Mouse (Mus musculus) urinary bladder, postnatal 25 days (tissue): ENCODE results near the gene Pik3ca.
A peak's percentile ranks its signal among the peaks of the same experiment; 100 is the strongest.

Experiments
- DNase-seq: peaks from one replicate; pipeline ENCODE4 v3.0.0; 2022; ENCODE audit warnings: low spot score

The Pik3ca gene

DNA sequence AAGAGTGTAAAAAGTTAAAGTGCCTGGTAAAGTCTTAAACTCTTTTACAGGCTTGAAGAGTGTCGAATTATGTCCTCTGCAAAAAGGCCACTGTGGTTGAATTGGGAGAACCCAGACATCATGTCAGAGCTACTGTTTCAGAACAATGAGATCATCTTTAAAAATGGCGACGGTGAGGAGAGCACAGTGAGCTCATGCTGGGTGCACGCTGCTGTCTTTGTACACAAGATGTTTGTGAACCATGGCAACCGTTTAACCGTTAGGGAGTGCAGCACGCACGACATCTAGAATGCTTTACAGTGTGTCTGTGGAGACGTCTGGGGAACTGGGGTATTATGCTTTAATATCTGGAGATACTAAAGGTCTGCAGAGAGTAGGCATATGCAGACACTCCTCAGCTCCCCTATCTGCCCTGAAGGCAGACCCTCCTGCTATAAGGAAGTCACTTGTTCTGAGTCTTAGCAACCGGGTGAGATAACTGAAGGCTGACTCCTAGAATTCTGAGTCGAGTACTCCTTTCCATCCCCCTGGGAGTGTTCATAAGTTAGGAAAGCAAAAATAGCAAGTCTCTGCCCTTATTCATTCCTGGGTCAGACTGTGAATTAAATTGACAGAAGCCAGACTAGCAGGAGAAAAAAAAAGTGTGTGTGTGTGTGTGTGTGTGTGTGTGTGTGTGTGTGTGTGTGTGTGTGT, 57.0 kb downstream of the Pik3ca start:
- DNase-seq: no peak

DNA sequence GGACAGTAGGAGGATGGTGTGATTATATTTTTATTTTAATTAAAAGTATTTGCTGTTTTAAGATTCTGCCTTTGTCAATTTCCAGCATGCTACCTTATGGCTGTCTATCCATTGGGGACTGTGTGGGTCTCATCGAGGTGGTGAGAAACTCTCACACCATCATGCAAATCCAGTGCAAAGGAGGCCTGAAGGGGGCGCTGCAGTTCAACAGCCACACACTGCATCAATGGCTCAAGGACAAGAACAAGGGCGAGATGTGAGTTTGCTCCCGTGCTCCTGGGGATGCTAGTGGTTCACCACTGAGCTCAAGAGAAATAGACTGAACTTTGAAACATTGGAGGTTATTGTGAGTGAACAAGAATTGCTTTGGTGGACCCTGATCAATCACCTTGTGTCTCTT, 62.3 kb downstream of the Pik3ca start:
- peak; percentile 7 for DNase-seq

DNA sequence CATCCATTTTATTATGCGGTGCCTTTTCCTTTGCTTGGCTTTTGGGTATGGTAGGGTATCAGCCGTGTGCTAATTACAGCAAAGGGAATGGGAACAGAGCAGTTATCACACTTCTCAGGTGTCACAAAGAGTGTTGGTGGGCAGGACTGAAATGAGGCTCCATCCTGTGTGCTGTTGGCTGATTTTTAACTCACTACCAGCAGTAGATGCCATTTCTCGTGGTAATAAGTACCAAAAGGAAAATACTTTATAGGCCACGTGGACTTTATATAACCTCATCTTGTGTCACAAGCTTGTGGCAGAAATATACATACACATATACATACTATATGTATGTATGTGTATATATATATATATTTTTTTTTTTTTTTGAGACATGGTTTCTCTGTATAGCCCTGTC, 69.8 kb downstream of the Pik3ca start:
- no peak for DNase-seq

GRCm38 (mm10) chr3:32468411-32468810, 70.9 kb downstream of the Pik3ca start:
- no peak for DNase-seq

- DNase-seq: no peak
Observed at GRCm38 (mm10) chr3:32470449-32470848, 73.0 kb downstream of the Pik3ca start.

DNA sequence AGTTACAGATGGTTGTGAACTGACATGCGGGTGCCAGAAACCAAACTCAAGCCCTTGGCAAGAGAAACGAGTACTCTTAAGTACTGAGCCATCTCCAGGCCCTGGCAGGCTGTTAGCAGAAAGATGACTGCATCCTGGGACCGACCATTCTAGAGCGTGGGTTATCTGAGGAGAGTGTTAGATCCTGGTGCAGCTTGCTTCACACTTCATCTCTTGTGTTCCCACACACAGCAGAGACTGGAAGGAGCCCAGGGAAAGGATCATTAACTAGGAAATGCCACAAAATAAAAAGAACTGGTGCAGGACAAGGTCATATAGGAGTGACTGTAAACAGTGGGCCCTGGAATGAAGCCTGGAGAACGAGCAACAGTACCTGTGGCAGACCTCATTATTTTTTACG, 73.6 kb downstream of the Pik3ca start:
- no peak for DNase-seq

DNA sequence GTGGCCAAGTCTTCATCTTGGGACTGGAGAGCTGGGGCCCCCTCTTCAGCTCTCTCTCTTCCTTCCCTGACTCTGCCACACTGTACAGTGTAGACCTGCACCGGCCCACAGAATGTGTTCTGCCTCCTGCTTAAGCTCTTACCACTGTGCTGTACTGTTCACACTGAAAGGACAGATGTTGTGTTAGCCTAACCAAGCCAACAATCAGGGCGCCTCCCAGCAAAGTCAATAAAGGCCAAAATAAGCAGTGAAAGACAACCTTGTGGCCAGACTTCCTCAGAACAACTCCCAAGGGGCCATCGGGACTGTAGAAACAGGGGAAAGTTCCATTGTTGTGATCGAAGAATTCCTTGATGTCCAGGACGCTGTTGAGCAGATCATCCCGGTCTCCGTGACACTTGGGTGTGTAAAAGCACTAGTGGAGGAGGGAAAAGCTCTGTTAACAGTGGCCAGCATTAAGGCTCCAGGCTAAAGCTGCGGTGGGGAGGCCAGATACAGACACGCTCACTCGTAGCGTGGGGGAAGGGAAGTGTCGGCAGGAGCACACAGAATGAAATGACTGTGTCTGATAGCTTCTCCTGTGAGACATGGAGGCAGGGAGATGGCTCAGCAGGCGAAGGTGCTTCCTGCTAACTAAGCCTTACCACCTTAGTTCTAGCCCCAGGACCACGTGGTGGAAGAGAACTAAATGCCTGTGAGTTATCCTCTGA, 74.9 kb downstream of the Pik3ca start:
- DNase-seq: no peak

- DNase-seq: no peak
Observed at GRCm38 (mm10) chr3:32473184-32473583, 75.7 kb downstream of the Pik3ca start.

GRCm38 (mm10) chr3:32479961-32480360, 82.5 kb downstream of the Pik3ca start:
- DNase-seq: no peak

GRCm38 (mm10) chr3:32483035-32483434, 85.6 kb downstream of the Pik3ca start:
- no peak for DNase-seq

DNA sequence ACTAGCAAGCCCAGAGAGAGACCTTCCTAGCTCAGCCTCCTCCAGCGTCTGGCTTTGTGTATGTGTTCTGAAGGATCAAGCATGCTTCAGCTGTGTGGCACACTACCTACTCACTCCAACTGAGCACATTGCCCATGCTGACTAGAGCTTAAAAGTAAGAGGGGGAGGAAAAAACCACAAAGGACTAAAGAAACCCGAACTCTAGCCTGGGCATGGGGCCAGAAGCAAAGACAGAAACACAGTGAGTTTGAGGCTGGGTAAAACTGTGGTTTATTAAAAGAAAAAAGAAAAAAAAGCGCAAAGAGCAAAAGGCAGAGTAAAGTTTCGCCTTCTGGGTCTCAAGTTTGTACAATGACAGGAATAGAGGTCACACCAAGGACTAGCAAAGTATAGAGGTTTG, 89.1 kb downstream of the Pik3ca start:
- no peak for DNase-seq

DNA sequence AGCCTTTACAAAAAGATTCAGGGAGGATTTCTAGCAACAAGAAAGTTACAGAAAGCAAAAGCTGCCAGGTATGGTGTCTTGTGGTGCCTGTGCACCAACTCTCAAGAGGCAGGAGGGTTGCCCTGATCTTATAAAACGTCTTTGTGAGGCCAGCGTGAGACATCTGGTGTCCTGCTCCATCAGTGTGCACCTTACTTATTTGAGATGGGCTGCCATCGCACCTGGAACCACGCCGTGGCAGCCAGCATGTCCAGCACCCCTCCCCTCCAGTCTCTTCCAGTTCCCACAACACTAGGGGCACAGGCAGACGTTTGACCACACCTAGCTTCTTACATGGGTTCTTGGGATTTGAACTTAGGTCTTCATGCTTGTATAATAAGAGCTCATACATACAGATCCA, 90.7 kb downstream of the Pik3ca start:
- no peak for DNase-seq

DNA sequence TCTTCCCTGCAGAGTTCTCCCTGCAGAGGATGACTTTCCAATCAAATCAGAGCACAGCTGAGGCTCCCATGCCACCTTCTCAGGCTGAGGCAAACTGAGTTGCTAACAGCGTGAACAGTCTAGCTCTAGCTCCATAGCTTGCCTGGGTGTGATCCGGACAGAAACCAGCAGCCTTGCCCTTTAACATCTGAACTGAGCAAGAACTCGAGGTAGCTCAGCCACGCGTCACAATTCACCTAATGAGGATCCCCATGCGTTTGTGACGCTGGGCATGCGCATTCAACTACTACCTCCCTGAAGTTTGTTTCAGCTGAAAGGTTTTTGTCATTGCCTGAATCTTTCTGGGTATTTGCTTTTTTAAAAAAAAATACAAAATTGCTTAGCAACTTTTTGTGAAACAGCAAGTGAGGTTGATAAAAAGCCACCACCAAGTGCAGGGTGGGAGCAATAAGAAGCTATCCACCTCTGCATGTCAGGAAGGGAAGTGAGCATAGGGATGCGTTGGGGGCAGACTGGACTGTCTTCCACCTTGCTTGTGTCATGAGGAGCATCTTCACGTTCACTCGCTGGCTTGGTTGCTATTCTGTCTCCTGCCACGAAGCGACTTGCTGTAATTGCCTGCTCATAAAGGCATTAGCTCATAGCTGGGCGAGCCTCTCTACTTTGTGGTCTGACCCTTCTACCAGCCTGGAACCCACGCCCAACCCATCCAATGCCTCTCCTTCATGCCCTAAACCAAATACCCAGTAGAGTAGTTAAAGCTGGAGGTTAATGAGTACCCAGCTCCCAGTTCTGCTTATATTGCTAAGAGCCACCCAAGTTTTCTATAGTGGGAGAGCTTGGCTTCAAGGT, 92.8 kb downstream of the Pik3ca start:
- no peak for DNase-seq

- no peak for DNase-seq
Observed at GRCm38 (mm10) chr3:32490928-32491315, 93.5 kb downstream of the Pik3ca start.

DNA sequence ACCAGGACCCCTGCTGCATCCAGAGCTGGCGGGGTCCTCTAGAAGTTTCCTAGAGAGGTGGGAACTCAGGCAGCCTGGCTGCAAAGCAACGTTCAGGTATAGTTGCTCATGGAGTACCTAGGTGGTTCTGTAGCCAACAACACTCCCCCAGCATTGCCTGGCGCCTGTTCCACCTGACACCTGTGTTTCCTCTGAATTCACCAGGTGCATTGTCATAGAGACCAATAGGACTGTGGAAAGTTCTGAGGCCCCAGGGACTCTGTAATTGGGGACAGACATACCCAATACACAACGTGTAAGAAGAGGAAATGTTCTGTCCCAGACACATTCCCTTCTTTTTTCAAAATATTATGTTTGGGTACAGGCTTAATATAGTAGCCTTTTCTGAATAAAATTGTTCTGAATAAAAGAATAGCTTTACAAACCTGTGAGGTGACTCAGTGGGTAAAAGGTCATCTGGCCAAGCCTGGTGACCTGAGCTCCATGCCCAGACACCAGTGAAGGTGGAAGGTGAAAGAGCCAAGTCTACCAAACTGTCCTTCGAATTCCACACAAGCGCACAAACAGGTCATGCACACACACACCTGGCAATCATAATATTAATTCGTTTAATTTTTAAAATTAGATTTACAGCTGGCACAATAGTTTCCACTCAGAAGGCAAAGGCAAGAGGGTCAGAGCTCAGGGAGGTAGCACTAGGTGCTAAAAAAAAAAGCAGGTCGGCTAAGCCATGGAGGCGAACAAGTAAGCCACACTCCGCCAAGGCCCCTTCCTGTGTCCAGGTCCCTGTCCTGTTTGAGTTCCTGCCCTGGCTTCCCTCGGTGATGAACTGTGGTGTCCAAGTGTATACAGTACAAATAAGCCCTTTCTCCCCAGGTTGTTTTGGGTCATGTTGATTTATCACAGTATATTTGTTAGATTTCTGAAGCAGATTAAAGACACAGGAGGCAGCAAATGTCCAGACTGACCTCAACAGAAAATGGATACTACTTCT, 94.9 kb downstream of the Pik3ca start, which contains the start of gene Kcnmb3:
Gene Kcnmb3, minus strand, starts transcription at position 135 of the 994 bp plus-strand sequence.
- no peak for DNase-seq

GRCm38 (mm10) chr3:32494387-32495087, 97.1 kb downstream of the Pik3ca start:
- DNase-seq: no peak

GRCm38 (mm10) chr3:32495088-32495770, 97.8 kb downstream of the Pik3ca start:
- no peak for DNase-seq

DNA sequence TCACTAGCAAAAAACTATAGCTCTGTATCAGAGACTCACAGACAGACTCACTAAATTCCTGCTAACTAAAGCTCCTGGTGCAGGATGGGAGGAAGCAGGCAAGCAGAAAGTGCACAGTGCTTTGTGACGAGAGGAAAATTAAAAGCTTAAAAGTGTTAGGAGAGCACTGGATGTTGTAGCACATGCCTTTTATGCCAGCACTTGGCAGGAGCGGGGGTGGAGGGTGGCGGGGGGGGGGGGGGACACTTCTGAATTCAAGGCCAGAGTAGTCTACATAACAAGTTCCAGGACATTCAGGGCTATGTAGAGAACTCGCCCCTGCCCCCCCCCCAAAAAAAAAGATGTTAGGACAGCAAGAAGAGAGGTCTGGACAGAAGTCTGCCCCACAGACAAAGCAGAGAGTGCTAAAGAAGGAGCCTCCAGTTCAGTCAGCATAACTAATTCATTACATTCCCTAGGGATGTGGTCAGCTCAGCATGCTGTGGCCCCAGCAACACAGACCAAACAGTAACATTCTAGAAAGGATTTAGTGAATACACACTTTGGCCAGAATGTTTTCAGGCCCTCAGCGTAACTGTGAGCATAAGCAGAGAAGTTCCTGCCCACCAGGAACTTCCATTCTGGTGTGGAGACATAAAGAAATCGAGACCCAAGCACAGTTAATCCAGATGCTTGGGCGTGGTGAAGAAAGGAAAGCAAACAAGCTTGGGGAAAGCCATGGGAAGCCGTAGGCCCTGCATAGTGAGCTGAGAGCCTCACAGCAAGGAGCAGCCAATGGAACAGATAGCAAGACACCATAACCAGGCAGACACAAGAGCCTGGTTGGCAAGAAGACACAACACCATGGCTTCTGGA, 98.6 kb downstream of the Pik3ca start:
- no peak for DNase-seq

DNA sequence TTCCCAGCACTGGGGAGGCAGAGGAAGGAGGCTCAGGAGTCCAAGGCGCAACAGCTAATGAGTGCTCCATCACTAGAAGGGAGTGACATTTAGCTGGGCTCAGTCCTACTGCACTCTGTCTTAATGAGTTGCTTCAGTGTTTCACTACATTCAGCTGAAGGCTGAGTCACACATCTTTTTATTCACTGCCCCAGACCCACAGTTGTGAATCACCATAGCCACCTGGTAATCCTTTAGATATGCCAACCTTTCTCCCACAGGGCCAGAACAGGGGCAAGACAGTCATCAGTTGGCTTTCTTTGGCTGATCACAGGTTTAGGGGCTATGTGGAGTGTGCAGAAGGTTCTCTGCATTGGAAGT, 99.2 kb downstream of the Pik3ca start:
- no peak for DNase-seq
